Mouse (Mus musculus): ENCODE measurements around the gene Gm49405.

The Gm49405 gene

DNA sequence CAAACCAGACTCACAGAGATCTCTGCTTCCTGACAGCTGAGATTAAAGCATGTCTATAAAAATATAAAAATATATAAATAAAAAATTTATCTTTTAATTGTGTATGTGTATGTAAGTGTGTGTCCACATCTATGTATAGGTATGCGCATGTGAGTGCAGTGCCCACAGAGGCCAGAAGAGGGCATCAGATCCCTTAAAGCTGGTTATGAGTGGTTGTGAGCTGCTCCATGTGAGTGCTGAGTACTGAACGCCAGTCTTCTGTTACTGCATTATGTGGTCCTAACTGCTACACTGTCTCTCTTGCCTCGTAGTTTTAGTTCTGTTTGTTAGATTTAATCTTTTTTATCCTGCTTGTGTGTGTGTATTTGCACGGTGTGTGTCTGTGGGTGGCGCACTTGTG lies 50.6 kb downstream of the Gm49405 start:
- no peak for DNase-seq (ENCODE audit: low read depth, low spot score)

DNA sequence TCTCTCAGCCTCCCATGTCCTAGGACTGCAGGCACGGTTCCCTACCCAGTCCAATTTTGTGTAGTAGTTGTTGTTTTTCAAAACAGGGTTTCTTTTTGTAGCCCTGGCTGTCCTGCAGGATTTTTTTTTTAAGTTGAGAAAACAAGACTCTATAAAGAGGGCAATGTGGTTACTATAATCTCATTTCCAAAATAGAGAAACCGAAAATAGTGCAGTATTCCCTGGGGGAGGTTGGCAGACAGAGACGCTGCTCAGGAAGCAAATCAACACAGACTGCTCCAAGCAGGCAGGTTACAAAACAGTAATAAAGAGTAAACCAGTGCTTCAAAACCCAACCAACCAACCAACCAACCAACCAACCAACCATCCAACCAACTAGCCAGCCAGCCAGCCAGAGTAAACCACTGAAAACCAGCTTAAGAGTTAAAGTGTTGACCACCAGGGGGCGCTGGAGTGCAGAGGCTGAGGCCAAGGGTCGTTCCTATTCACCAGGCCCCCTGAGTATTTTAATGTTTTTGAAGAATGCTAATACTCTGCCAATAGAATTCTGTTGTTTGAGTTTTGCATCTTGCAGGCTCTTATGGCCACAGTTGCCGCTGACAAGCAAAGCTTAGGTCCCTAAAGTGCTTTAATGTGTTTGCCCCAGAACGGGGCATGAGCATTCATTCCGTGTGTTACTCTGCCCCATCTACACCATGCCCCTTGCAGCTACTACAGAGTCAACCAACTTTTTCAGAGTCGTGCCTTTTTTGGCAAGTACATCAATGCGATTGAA lies 51.5 kb downstream of the Gm49405 start:
- DNase-seq (ENCODE audit: low read depth, low spot score): no peak

DNA sequence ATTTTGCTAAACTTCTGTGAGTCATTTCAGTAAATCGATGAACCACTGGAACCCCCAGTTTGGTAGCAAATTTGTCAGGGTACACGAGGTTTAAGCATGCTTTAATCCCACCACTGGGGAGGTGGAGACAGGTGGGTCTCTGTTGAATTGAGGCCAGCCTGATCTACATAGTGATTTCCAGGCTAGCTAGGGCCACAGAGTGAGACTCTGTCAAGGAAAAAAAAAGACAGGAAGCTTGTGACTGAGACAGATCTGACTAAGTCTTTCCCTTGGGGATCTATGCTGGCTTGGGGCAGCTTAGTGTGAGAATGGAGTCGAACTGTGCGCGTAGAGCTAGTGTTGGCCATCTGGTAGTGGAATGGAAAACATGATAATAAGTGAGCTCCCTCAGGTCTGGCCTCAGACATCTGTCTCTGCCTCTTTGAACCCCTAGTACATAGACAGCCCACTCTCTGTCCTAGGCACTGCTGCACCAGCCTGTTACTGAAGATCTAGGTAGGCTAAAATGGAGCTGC lies 52.1 kb downstream of the Gm49405 start:
- DNase-seq (ENCODE audit: low read depth, low spot score): no peak

GRCm38 (mm10) chr19:4054613-4055012 lies 54.2 kb downstream of the Gm49405 start:
- DNase-seq (ENCODE audit: low read depth, low spot score): no peak

All from retina, adult 2 months (tissue).